ENCODE assay signal across 25 mouse cellular contexts in the genomic region with DNA sequence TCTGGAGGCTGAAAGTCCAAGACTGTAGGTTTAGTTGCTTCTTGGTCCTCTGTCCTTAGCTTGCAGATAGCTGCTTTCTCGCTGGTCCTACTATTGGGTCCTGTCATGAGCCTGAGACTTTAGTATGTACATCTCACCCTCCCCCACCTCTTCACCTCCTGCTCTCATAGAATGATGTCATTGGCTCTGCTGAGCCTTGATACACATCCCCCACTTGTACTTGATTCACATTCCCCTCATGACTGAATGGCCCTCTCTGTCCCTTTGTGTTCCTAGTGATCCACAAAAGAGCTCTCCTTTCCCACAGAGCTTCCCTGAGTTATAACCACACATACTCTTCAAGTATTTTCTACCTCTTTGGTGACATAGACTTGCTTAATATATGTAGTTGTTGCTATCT.
DNase-seq lines count a peak whose midpoint lies in the region; ATAC-seq lines count a peak whose summit lies in the region.
"Had no signal": no experiment of that assay in that cellular context is flagged by ENCODE, and none has a peak within 500 bp of the region (broad histone marks: within the 10 kb centered on the region; RNA-seq: fewer than 3 reads in every experiment).

No protein-coding gene starts in this region.

- no peaks in the 10 kb centered on the region for H3K27me3 ChIP-seq in midbrain, embryonic 11.5 days (ENCODE audit: control insufficient read depth, insufficient read depth, low read length)
- H3K27me3 ChIP-seq in midbrain, embryonic 16.5 days (ENCODE audit: control insufficient read depth, insufficient read depth, low read depth, low read length), result no peaks in the 10 kb centered on the region
- H3K27me3 ChIP-seq in embryonic facial prominence, embryonic 10.5 days (replicated peaks; ENCODE audit: low read depth, poor library complexity, severe bottlenecking), result no peaks in the 10 kb centered on the region
- H3K27me3 ChIP-seq: embryonic facial prominence, embryonic 13.5 days; heart, embryonic 12.5 days; hindbrain, embryonic 15.5 days; liver, embryonic 15.5 days; stomach, embryonic 15.5 days had no signal

- 88% methylated on average over 1 of the region's 1 CpGs for WGBS in midbrain, embryonic 11.5 days
- 57% methylated on average over 1 of the region's 1 CpGs for WGBS in midbrain, embryonic 16.5 days
- WGBS in embryonic facial prominence, embryonic 10.5 days, result 79% methylated on average over 1 of the region's 1 CpGs

- ATAC-seq in midbrain, embryonic 11.5 days (ENCODE audit: low FRiP score), result peak; percentile 67; the same call in 1 of the 2 replicates
- no peak for ATAC-seq in midbrain, embryonic 16.5 days
- ATAC-seq: activated CD4-positive, CD25-positive, alpha-beta regulatory T cell, adult 4 months; intestine, embryonic 16.5 days had no signal

- no peak overlapping the region for H3K4me2 ChIP-seq in midbrain, embryonic 11.5 days
- H3K4me2 ChIP-seq in midbrain, embryonic 16.5 days (ENCODE audit: low read length), result no peak overlapping the region
- H3K4me2 ChIP-seq: embryonic facial prominence, embryonic 13.5 days; heart, embryonic 12.5 days; hindbrain, embryonic 15.5 days; liver, embryonic 15.5 days; stomach, embryonic 15.5 days had no signal

- H3K27ac ChIP-seq in midbrain, embryonic 11.5 days (ENCODE audit: low read depth, low read length), result no peak overlapping the region
- H3K27ac ChIP-seq in midbrain, embryonic 16.5 days (ENCODE audit: low read length), result no peak overlapping the region
- H3K27ac ChIP-seq in embryonic facial prominence, embryonic 10.5 days (replicated peaks), result peak overlapping the region; percentile 24; the same call in 1 of the 2 replicates
- H3K27ac ChIP-seq: embryonic facial prominence, embryonic 13.5 days; hindbrain, embryonic 15.5 days; layer of hippocampus, adult 2 months; limb, embryonic 10.5 days; liver, embryonic 15.5 days; stomach, embryonic 15.5 days had no signal

- H3K4me1 ChIP-seq in midbrain, embryonic 11.5 days (ENCODE audit: control insufficient read depth, insufficient read depth, low read length), result peaks cover 3% of the 10 kb centered on the region; the same call in 1 of the 2 replicates
- 0 out of 2 replicates have a peak, but pooled peaks cover 2% of the 10 kb centered on the region for H3K4me1 ChIP-seq in midbrain, embryonic 16.5 days (ENCODE audit: control insufficient read depth, insufficient read depth, low read length)
- H3K4me1 ChIP-seq in embryonic facial prominence, embryonic 10.5 days, result peaks cover 17% of the 10 kb centered on the region
- H3K4me1 ChIP-seq: heart, embryonic 12.5 days; hindbrain, embryonic 15.5 days; liver, embryonic 15.5 days; stomach, embryonic 15.5 days had no signal

- no peaks in the 10 kb centered on the region; the same call in 1 of the 2 replicates for H3K9me3 ChIP-seq in midbrain, embryonic 11.5 days (ENCODE audit: control insufficient read depth, low read length)
- no peaks in the 10 kb centered on the region for H3K9me3 ChIP-seq in midbrain, embryonic 16.5 days (replicated peaks; ENCODE audit: control insufficient read depth, low read length, poor library complexity, severe bottlenecking)
- no peaks in the 10 kb centered on the region for H3K9me3 ChIP-seq in embryonic facial prominence, embryonic 10.5 days
- H3K9me3 ChIP-seq: embryonic facial prominence, embryonic 13.5 days; heart, embryonic 12.5 days; hindbrain, embryonic 15.5 days; limb, embryonic 10.5 days; liver, embryonic 15.5 days; stomach, embryonic 15.5 days had no signal

- no peak overlapping the region for H3K9ac ChIP-seq in midbrain, embryonic 11.5 days (ENCODE audit: low read length)
- no peak overlapping the region for H3K9ac ChIP-seq in midbrain, embryonic 16.5 days (ENCODE audit: low read depth, low read length)
- H3K9ac ChIP-seq: embryonic facial prominence, embryonic 13.5 days; heart, embryonic 12.5 days; hindbrain, embryonic 15.5 days; liver, embryonic 15.5 days; stomach, embryonic 15.5 days had no signal

- H3K4me3 ChIP-seq in midbrain, embryonic 11.5 days (ENCODE audit: low read depth, low read length), result no peak overlapping the region
- H3K4me3 ChIP-seq in midbrain, embryonic 16.5 days (ENCODE audit: low read depth, low read length), result no peak overlapping the region
- H3K4me3 ChIP-seq in embryonic facial prominence, embryonic 10.5 days, result no peak overlapping the region
- H3K4me3 ChIP-seq: embryonic facial prominence, embryonic 13.5 days; erythroblast, embryonic 14.5 days; heart, embryonic 12.5 days; hindbrain, embryonic 15.5 days; layer of hippocampus, adult 2 months; limb, embryonic 10.5 days; liver, embryonic 15.5 days; stomach, embryonic 15.5 days had no signal

- H3K36me3 ChIP-seq in midbrain, embryonic 11.5 days (ENCODE audit: control insufficient read depth, insufficient read depth, low read length), result no peaks in the 10 kb centered on the region
- no peaks in the 10 kb centered on the region for H3K36me3 ChIP-seq in midbrain, embryonic 16.5 days (ENCODE audit: control insufficient read depth, insufficient read depth, low read length)
- no peaks in the 10 kb centered on the region for H3K36me3 ChIP-seq in embryonic facial prominence, embryonic 10.5 days (replicated peaks)
- H3K36me3 ChIP-seq: embryonic facial prominence, embryonic 13.5 days; heart, embryonic 12.5 days; hindbrain, embryonic 15.5 days; limb, embryonic 10.5 days; liver, embryonic 15.5 days; stomach, embryonic 15.5 days had no signal

- DNase-seq in embryo, embryonic 10.5 days (ENCODE audit: low spot score), result peak; percentile 31
- no peak for DNase-seq in embryo, embryonic 10 days (ENCODE audit: low spot score)
- DNase-seq in heart, adult 11 months, result peak; percentile 40
- DNase-seq in heart, adult 9 months (ENCODE audit: low spot score in 2 of 2), result no peak
- DNase-seq in midbrain, embryonic 11.5 days (ENCODE audit: low spot score, missing footprints), result no peak
- DNase-seq in embryonic facial prominence, embryonic 10.5 days (ENCODE audit: low spot score), result no peak
- no peak for DNase-seq in cerebellum, postnatal 36 days
- DNase-seq: adrenal gland, adult 8-10 months; cerebellum, adult 8-10 months; heart, postnatal 10 days; kidney, adult 9 months; kidney, postnatal 25 days; liver; thymus, postnatal 25 days had no signal

Comparison
In these comparisons a context has a peak if more than half of its experiments do, and no peak if none do; other contexts are left out.
1. DNase-seq: peak in embryo, embryonic 10.5 days (single experiment) and heart, adult 11 months (single experiment); none in embryo, embryonic 10 days (single experiment), heart, adult 9 months (0 of 2), midbrain, embryonic 11.5 days (single experiment), embryonic facial prominence, embryonic 10.5 days (single experiment) and cerebellum, postnatal 36 days (0 of 2).